Mouse (Mus musculus) heart, postnatal 0 days (tissue): ENCODE results near the gene Gm13694. TPM values are rescaled to one million over a fixed set of nuclear protein-coding genes. Genes with fewer than 3 reads are reported as not detected.
"Not testable (repeated sequence)": the region's sequence is repeated elsewhere in the genome, so short reads cannot be mapped to it uniquely, and the experiment has no call there.

Experiments used
- ATAC-seq: fragments of 200-750 bp; cut with Nextera tagmentation; 2 replicates; pipeline ENCODE4 v1.8.0; 2017; ENCODE audit warnings: low read depth, moderate number of reproducible peaks, moderate library complexity; ENCODE audit not compliant: insufficient read depth
- DNase-seq: peaks from one replicate; pipeline ENCODE4 v3.0.0-alpha.2; 2016; ENCODE audit warnings: low spot score
- H3K27ac ChIP-seq: fragments of 300-500 bp; sonication (generic); 2 replicates; pipeline ENCODE4 v1.5.1; 2014; ENCODE audit warnings: low read depth, mild to moderate bottlenecking
- H3K27me3 ChIP-seq: fragments of 300-500 bp; sonication (generic); 2 replicates; pipeline ENCODE4 v1.6.1; 2014; ENCODE audit warnings: low read length, mixed read lengths; ENCODE audit not compliant: control insufficient read depth, insufficient read depth
- H3K36me3 ChIP-seq: fragments of 300-500 bp; sonication (generic); replicated peaks from 2 replicates; pipeline ENCODE4 v1.6.1; 2014; ENCODE audit warnings: low read length, mixed read lengths; ENCODE audit not compliant: control insufficient read depth, insufficient read depth
- H3K4me1 ChIP-seq: fragments of 300-500 bp; sonication (generic); 2 replicates; pipeline ENCODE4 v1.6.1; 2014; ENCODE audit warnings: antibody characterized with exemption; ENCODE audit not compliant: control insufficient read depth, insufficient read depth
- H3K4me2 ChIP-seq: fragments of 300-500 bp; sonication (generic); 2 replicates; pipeline ENCODE4 v1.6.1; 2014; ENCODE audit warnings: low read depth, mild to moderate bottlenecking, low read length, moderate library complexity
- H3K4me3 ChIP-seq: fragments of 300-500 bp; sonication (generic); 2 replicates; pipeline ENCODE4 v1.5.1; 2014; ENCODE audit warnings: low read depth, low read length
- H3K9ac ChIP-seq: fragments of 300-500 bp; sonication (generic); replicated peaks from 2 replicates; pipeline ENCODE4 v1.6.1; 2014; ENCODE audit warnings: low read depth, low read length, mixed read lengths
- H3K9me3 ChIP-seq: fragments of 300-500 bp; sonication (generic); replicated peaks from 2 replicates; pipeline ENCODE4 v1.6.1; 2016; ENCODE audit warnings: low read length; ENCODE audit not compliant: control insufficient read depth
- CTCF ChIP-seq: IDR thresholded peaks from 2 replicates; pipeline ENCODE4 v1.5.1; 2016; ENCODE audit warnings: antibody characterized with exemption, control low read depth, low read depth
- EP300 ChIP-seq: IDR thresholded peaks from 2 replicates; pipeline ENCODE4 v1.6.1; 2016; ENCODE audit warnings: antibody characterized with exemption, low read depth
- WGBS: fragments of 180-500 bp; shearing (Covaris S2); extraction: QIAGEN DNeasy Blood & Tissue Kit; methylation state at CpG from one replicate; pipeline ENCODE4 v1.1.7; 2014; 5-methylcytosine and 5-hydroxymethylcytosine counted together
- polyA plus RNA-seq: library from polyadenylated mRNA; unstranded; fragments of >200 nt; fragmentation: Nextera tagmentation; extraction: Ambion mirVana; gene quantifications from 2 replicates; pipeline ENCODE4 v1.2.1, GENCODE M21; 2015
- total RNA-seq: library from RNA; depleted of rRNA; stranded (reverse); fragments of >200 nt; gene quantifications from 2 replicates; pipeline ENCODE4 v1.2.3, GENCODE M21; 2014; ENCODE audit warnings: low replicate concordance

Gene Gm13694
- total and polyA plus RNA-seq, 2 experiments from 2014 or later = not detected

DNA sequence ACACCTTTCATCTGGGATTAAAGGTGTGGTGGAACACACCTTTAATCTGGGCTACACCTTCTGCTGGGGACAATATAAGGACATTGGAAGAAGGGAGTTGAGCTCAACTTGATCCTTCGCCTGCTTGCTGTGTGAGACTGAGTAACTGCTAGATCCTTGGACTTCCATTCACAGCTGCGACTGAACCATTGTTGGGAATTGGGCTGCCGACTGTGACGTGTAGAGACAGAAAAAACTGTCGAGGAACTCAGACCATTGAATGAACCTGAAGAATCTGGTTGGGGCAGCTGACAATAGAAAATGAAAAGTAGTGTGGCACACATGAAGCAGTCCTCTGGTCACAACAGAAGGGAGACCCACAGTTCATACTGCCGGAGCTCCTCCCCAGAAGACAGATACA lies 5.9 kb upstream of the Gm13694 start, which contains the start of gene Gm13696:
Gene Gm13696 (plus strand): TSS at position 301 of the 400 bp plus-strand sequence.
- not testable (repeated sequence) for H3K36me3 ChIP-seq, H3K9me3 ChIP-seq, H3K9ac ChIP-seq, H3K4me3 ChIP-seq, ATAC-seq, H3K4me1 ChIP-seq, DNase-seq, H3K27ac ChIP-seq, H3K27me3 ChIP-seq, H3K4me2 ChIP-seq
- WGBS = no CpG with 5 or more reads among the region's 6 CpGs

DNA sequence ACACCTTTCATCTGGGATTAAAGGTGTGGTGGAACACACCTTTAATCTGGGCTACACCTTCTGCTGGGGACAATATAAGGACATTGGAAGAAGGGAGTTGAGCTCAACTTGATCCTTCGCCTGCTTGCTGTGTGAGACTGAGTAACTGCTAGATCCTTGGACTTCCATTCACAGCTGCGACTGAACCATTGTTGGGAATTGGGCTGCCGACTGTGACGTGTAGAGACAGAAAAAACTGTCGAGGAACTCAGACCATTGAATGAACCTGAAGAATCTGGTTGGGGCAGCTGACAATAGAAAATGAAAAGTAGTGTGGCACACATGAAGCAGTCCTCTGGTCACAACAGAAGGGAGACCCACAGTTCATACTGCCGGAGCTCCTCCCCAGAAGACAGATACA lies 5.7 kb downstream of the Gm13694 start, which contains the start of gene Gm13697:
Gene Gm13697 (plus strand): TSS at position 301 of the 400 bp plus-strand sequence.
- H3K4me1 ChIP-seq, H3K9me3 ChIP-seq, H3K36me3 ChIP-seq, ATAC-seq, H3K27me3 ChIP-seq, H3K4me3 ChIP-seq, H3K4me2 ChIP-seq, H3K9ac ChIP-seq, DNase-seq, H3K27ac ChIP-seq: not testable (repeated sequence)
- no CpG with 5 or more reads among the region's 6 CpGs for WGBS

DNA sequence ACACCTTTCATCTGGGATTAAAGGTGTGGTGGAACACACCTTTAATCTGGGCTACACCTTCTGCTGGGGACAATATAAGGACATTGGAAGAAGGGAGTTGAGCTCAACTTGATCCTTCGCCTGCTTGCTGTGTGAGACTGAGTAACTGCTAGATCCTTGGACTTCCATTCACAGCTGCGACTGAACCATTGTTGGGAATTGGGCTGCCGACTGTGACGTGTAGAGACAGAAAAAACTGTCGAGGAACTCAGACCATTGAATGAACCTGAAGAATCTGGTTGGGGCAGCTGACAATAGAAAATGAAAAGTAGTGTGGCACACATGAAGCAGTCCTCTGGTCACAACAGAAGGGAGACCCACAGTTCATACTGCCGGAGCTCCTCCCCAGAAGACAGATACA lies 11.5 kb downstream of the Gm13694 start, which contains the start of gene Gm13691:
Gene Gm13691 (plus strand): TSS at position 301 of the 400 bp plus-strand sequence.
- not testable (repeated sequence) for H3K9ac ChIP-seq, H3K9me3 ChIP-seq, H3K4me3 ChIP-seq, H3K4me2 ChIP-seq, H3K27ac ChIP-seq, ATAC-seq, H3K4me1 ChIP-seq, DNase-seq, H3K36me3 ChIP-seq, H3K27me3 ChIP-seq
- WGBS = no CpG with 5 or more reads among the region's 6 CpGs

DNA sequence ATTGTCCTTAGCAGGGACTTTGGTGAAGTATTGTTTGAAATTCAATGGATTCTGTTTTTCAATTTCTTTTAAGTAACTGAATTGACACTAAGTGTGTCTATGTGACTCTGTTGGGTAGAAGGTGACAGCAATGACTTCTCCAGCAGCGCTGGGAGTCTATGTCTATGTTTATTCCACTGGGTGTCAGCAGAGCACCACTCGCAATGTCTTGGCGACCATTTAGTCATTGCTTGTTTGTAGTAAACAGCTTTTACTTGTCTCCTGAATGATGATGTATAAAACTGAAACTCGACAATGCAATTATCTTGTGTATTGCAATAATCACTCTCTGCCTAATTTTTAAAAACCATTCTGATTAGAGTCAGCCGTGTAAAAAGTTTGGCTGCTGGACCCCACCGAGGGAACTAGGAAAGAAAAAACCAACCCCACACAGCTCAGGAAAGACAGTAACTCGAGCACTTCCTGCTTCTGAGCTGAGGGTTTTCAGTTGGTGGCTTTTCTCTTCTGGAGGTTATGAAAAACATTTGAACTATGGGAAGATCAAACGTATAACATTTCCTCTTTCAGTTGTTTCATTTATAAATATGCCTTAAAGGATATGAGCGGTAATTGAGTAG lies 15.0 kb downstream of the Gm13694 start:
- not testable (repeated sequence) for DNase-seq, H3K4me1 ChIP-seq

DNA sequence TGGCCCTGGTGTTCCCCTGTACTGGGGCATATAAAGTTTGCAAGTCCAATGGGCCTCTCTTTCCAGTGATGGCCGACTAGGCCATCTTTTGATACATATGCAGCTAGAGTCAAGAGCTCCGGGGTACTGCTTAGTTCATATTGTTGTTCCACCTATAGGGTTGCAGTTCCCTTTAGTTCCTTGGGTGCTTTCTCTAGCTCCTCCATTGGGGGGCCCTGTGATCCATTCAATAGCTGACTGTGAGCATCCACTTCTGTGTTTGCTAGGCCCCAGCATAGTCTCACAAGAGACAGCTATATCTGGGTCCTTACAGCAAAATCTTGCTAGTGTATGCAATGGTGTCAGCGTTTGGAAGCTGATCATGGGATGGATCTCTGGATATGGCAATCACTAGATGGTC lies 15.8 kb downstream of the Gm13694 start:
- no CpG with 5 or more reads among the region's 3 CpGs for WGBS

More for the DNA sequence above, 15.0 kb downstream of the Gm13694 start:
- Histone ChIP-seq H3K27ac (peak overlapping the region; percentile 51; the same call in 1 of the 2 replicates), H3K4me2 (peak overlapping the region; percentile 31), H3K4me3 (peak overlapping the region; percentile 22; the same call in 1 of the 2 replicates)
- not testable (repeated sequence) for H3K9me3 ChIP-seq, H3K9ac ChIP-seq, H3K36me3 ChIP-seq, ATAC-seq, H3K27me3 ChIP-seq
- 39% methylated on average over 7 of the region's 9 CpGs for WGBS

DNA sequence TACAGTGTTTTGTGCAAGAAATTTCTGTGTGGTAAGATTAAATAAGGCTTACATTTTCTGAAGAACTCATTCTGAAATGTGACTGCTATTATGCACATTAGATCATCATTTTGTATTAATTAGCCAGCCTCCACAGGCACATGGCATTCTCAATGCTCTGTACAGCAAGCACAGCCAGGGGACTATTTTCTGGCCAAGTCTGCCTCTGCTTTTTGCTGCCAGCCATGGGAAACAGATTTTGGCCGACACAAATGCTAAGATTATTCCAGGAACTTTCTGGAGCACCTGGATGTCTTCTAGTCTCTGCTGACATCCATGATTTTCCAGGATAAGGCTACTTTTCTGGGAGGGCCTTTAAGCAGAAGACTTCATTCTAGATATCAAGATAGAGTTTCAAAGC lies 30.2 kb downstream of the Gm13694 start:
- Histone ChIP-seq H3K4me2 (no peak overlapping the region), H3K36me3 (no peaks in the 10 kb centered on the region), H3K27me3 (no peaks in the 10 kb centered on the region), H3K9me3 (no peaks in the 10 kb centered on the region), H3K9ac (no peak overlapping the region), H3K4me1 (no peaks in the 10 kb centered on the region), H3K4me3 (no peak overlapping the region), H3K27ac (no peak overlapping the region)
- TF ChIP-seq EP300 (no peak), CTCF (no peak)
- ATAC-seq (no peak), DNase-seq (no peak)
- 52% methylated on average over 1 of the region's 1 CpGs for WGBS

More for the DNA sequence above, 15.8 kb downstream of the Gm13694 start:
- DNase-seq, H3K9me3 ChIP-seq, H3K4me2 ChIP-seq, H3K9ac ChIP-seq, H3K4me3 ChIP-seq, H3K36me3 ChIP-seq, H3K27ac ChIP-seq, H3K4me1 ChIP-seq, ATAC-seq, H3K27me3 ChIP-seq: not testable (repeated sequence)
